In the genomic region with DNA sequence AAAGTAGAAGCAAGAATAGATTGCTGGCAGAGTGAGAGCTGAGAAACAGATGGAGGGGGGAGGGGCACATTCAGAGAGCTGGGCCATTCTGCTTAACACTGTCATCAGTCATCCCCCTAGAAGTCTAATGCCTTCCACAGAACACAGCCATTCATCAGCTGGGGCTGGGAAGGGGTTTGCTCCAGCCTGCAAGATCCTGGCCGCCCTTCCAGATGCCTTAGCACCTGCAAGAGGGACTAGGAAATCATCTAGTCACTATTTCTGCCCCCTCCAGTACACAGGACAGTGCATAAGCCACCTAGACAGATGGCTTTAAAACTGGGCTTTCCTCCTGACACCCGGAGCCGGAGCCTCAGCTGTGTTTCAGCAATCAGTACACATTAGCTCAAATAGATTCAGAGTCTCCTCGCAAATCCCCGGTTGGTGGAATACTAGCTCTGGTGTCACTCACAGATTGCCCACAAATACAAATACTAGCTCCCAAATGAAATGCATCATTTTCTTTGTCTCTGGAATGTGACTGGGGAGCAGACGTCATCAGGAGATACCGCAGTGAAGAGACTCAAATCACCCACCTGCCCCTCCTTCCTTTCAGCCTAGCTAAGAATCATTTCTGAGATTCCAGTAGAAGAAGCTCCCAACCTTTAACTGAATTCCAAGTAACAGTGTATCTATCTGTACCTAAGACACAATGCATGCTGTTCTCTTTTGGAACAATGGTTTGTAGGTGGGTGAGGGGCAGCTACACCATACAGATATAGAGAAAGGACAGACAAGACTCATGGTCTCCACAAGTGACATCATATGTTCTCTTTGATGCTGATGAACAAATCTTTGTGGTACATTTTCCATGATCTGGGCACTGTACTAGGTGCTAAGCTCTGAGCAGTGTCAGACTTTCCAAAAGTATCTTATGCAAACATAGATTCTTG, we compare ENCODE assay signal across 10 mouse cellular contexts. TPM values are rescaled to one million over a fixed set of nuclear protein-coding genes. Genes with fewer than 3 reads are reported as not detected.
DNase-seq lines count a peak whose midpoint lies in the region; ATAC-seq lines count a peak whose summit lies in the region.
"Had no signal": no experiment of that assay in that cellular context is flagged by ENCODE, and none has a peak within 500 bp of the region (broad histone marks: within the 10 kb centered on the region; RNA-seq: fewer than 3 reads in every experiment).

No protein-coding gene starts in this region.

- no peaks in the 10 kb centered on the region for H3K27me3 ChIP-seq in embryonic facial prominence, embryonic 11.5 days (ENCODE audit: control insufficient read depth, insufficient read depth, low read length)
- no peaks in the 10 kb centered on the region for H3K27me3 ChIP-seq in embryonic facial prominence, embryonic 10.5 days (replicated peaks; ENCODE audit: low read depth, poor library complexity, severe bottlenecking)
- no peaks in the 10 kb centered on the region for H3K27me3 ChIP-seq in kidney, embryonic 16.5 days (ENCODE audit: insufficient read depth, low read length)

- no peak for DNase-seq in embryonic facial prominence, embryonic 11.5 days (ENCODE audit: low spot score)
- DNase-seq in embryonic facial prominence, embryonic 10.5 days (ENCODE audit: low spot score) = no peak
- DNase-seq in frontal cortex, postnatal 14 days (ENCODE audit: low spot score in 2 of 2) = peak; percentile 45 to 54
- DNase-seq in left cerebral cortex, postnatal 36 days (ENCODE audit: low spot score in 2 of 2) = peak; percentile 11 to 36
- DNase-seq in right cerebral cortex, postnatal 10 days (ENCODE audit: low spot score in 2 of 2) = peak; percentile 75 to 85
- no peak for DNase-seq in spleen, postnatal 14 days (ENCODE audit: low spot score in 2 of 2)
- no peak for DNase-seq in heart, adult 11 months
- DNase-seq: kidney, postnatal 36 days had no signal

- no peak overlapping the region for H3K4me2 ChIP-seq in embryonic facial prominence, embryonic 11.5 days (ENCODE audit: low read depth, low read length)
- no peak overlapping the region for H3K4me2 ChIP-seq in kidney, embryonic 16.5 days (replicated peaks; ENCODE audit: low read depth, low read length)

- no peak overlapping the region for H3K4me3 ChIP-seq in embryonic facial prominence, embryonic 11.5 days (ENCODE audit: low read depth, low read length)
- H3K4me3 ChIP-seq in embryonic facial prominence, embryonic 10.5 days = no peak overlapping the region
- H3K4me3 ChIP-seq in kidney, embryonic 16.5 days (ENCODE audit: low read length) = no peak overlapping the region
- H3K4me3 ChIP-seq: erythroblast, embryonic 14.5 days had no signal

- WGBS in embryonic facial prominence, embryonic 11.5 days = 74% methylated on average over 7 of the region's 7 CpGs
- 76% methylated on average over 7 of the region's 7 CpGs for WGBS in embryonic facial prominence, embryonic 10.5 days
- WGBS in kidney, embryonic 16.5 days = 65% methylated on average over 7 of the region's 7 CpGs

- peak; percentile 62; the same call in 1 of the 2 replicates for ATAC-seq in embryonic facial prominence, embryonic 11.5 days (replicated peaks; ENCODE audit: insufficient number of reproducible peaks, low FRiP score, low TSS enrichment, low read depth)
- no peak for ATAC-seq in kidney, embryonic 16.5 days (ENCODE audit: low FRiP score, low TSS enrichment)

- no peaks in the 10 kb centered on the region for H3K4me1 ChIP-seq in embryonic facial prominence, embryonic 11.5 days (ENCODE audit: control insufficient read depth, insufficient read depth, low read length)
- H3K4me1 ChIP-seq in embryonic facial prominence, embryonic 10.5 days = peaks cover 30% of the 10 kb centered on the region
- peaks cover 19% of the 10 kb centered on the region for H3K4me1 ChIP-seq in kidney, embryonic 16.5 days (ENCODE audit: insufficient read depth, low read length)

- H3K9me3 ChIP-seq in embryonic facial prominence, embryonic 11.5 days (replicated peaks; ENCODE audit: control insufficient read depth, low read length) = no peaks in the 10 kb centered on the region
- no peaks in the 10 kb centered on the region for H3K9me3 ChIP-seq in embryonic facial prominence, embryonic 10.5 days
- no peaks in the 10 kb centered on the region for H3K9me3 ChIP-seq in kidney, embryonic 16.5 days (ENCODE audit: low read length)

- intact Hi-C loops in left cerebral cortex, postnatal 36 days (cut with DNase I) = no loop called here

- no peak overlapping the region for H3K27ac ChIP-seq in embryonic facial prominence, embryonic 11.5 days (replicated peaks; ENCODE audit: low read depth, low read length)
- H3K27ac ChIP-seq in embryonic facial prominence, embryonic 10.5 days (replicated peaks) = no peak overlapping the region
- H3K27ac ChIP-seq in kidney, embryonic 16.5 days (ENCODE audit: low read length) = no peak overlapping the region

- H3K9ac ChIP-seq in embryonic facial prominence, embryonic 11.5 days (replicated peaks; ENCODE audit: low read length) = no peak overlapping the region
- H3K9ac ChIP-seq in kidney, embryonic 16.5 days (replicated peaks; ENCODE audit: low read length) = no peak overlapping the region

- no peaks in the 10 kb centered on the region for H3K36me3 ChIP-seq in embryonic facial prominence, embryonic 11.5 days (replicated peaks; ENCODE audit: control insufficient read depth, insufficient read depth, low read depth, low read length)
- H3K36me3 ChIP-seq in embryonic facial prominence, embryonic 10.5 days (replicated peaks) = no peaks in the 10 kb centered on the region
- H3K36me3 ChIP-seq in kidney, embryonic 16.5 days (ENCODE audit: insufficient read depth, low read length) = no peaks in the 10 kb centered on the region

RNA-seq across cellular contexts. Expression of gene Tbcel, which starts 22.9 kb away (rescaled TPM):
- 4.3 and 4.8 TPM in 2 replicates for polyA plus RNA-seq in embryonic facial prominence, embryonic 11.5 days (2014; fragmentation: Nextera tagmentation; extraction: Ambion mirVana)
- 3.0 and 3.5 TPM in 2 replicates for polyA plus RNA-seq in embryonic facial prominence, embryonic 10.5 days (2016; fragmentation: Nextera tagmentation; extraction: Ambion mirVana)
- 10 to 100 TPM; 50.5 to 55.9 TPM for total RNA-seq in left cerebral cortex, postnatal 36 days (2021)
- 4.7 and 5.9 TPM in 2 replicates for polyA plus RNA-seq in kidney, embryonic 16.5 days (2015; fragmentation: Nextera tagmentation; extraction: Ambion mirVana)

Comparison
In these comparisons a context has a peak if more than half of its experiments do, and no peak if none do; other contexts are left out.
1. DNase-seq: peak in frontal cortex, postnatal 14 days (2 of 2), left cerebral cortex, postnatal 36 days (2 of 2) and right cerebral cortex, postnatal 10 days (2 of 2); none in embryonic facial prominence, embryonic 11.5 days (single experiment), embryonic facial prominence, embryonic 10.5 days (single experiment), spleen, postnatal 14 days (0 of 2) and heart, adult 11 months (single experiment).